Mouse (Mus musculus): ENCODE data around the gene Chst11.

DNA sequence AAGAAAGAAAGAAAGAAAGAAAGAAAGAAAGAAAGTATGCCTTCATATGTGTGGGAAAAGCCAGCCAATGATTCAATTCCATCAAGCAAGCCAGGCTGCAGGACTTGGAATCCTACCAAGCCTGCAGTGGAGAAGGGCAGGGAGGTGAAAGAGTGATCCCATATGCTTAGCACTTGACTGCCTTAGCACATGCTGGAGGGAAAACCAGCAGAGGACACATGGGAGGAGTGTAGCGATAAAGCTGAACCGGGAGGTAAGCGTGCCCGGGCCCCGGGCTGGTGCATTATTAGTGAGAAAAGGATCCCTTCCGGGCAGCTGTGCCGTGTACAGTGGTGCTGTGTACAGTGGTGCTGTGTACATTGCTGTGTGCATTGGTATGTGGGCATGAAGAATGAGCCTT, 165.3 kb downstream of the Chst11 start:
- TF ChIP-seq EP300 (IDR thresholded peaks at IDR 0.05; ENCODE audit: low read depth) (0 out of 2 replicates have a peak, but pooled peaks have one; percentile 25), CTCF (IDR thresholded peaks at IDR 0.05; ENCODE audit: low read depth) (no peak)
